Mouse (Mus musculus): ENCODE results near the gene Ost4.

- TF ChIP-seq CTCF (conservative IDR thresholded peaks at IDR 0.05; ENCODE audit: insufficient read depth, insufficient read length, low read depth, low read length) (no peak), POLR2A (IDR thresholded peaks at IDR 0.05; ENCODE audit: low read depth, low read length) (no peak)
Observed at GRCm38 (mm10) chr5:30887331-30887761, 20.2 kb downstream of the Ost4 start.
